Mouse (Mus musculus): ENCODE measurements around the gene Cdc25b. TPM values are rescaled to one million over a fixed set of nuclear protein-coding genes. Genes with fewer than 3 reads are reported as not detected.

Gene Cdc25b
- polyA plus RNA-seq, 1 experiment: 12.9 TPM

GRCm38 (mm10) chr2:131141336-131141986 is 45.3 kb upstream of the Cdc25b start:
- TF ChIP-seq POLR2A (IDR thresholded peaks at IDR 0.05; ENCODE audit: low read depth, low read length) (no peak), CTCF (conservative IDR thresholded peaks at IDR 0.05; ENCODE audit: insufficient read depth, insufficient read length, low read depth, low read length) (no peak)

GRCm38 (mm10) chr2:131142592-131142991 is 44.2 kb upstream of the Cdc25b start:
- 0 out of 2 replicates have a peak, but pooled peaks cover 2% of the 10 kb centered on the region for H3K4me1 ChIP-seq (ENCODE audit: control insufficient read depth, insufficient read depth, low read length)
- H3K4me3 ChIP-seq (ENCODE audit: insufficient read depth, low read depth, low read length): no peak overlapping the region
- no peaks in the 10 kb centered on the region for H3K27me3 ChIP-seq (replicated peaks; ENCODE audit: control insufficient read depth, insufficient read depth, low read length)
- DNase-seq: peak; percentile 79
- TF ChIP-seq POLR2A (IDR thresholded peaks at IDR 0.05; ENCODE audit: low read depth, low read length) (no peak), CTCF (conservative IDR thresholded peaks at IDR 0.05; ENCODE audit: insufficient read depth, insufficient read length, low read depth, low read length) (peak; percentile 75)
- WGBS: 36% methylated on average over 18 of the region's 18 CpGs
- no peak overlapping the region for H3K27ac ChIP-seq (ENCODE audit: insufficient read depth, low read depth, low read length)
- H3K36me3 ChIP-seq (ENCODE audit: control insufficient read depth, insufficient read depth, low read length): no peaks in the 10 kb centered on the region

More at GRCm38 (mm10) chr2:131141336-131141986, 45.3 kb upstream of the Cdc25b start:
- 82% methylated on average over 8 of the region's 8 CpGs for WGBS
- Histone ChIP-seq H3K36me3 (ENCODE audit: control insufficient read depth, insufficient read depth, low read length) (no peaks in the 10 kb centered on the region), H3K4me3 (ENCODE audit: insufficient read depth, low read depth, low read length) (no peak overlapping the region), H3K27ac (ENCODE audit: insufficient read depth, low read depth, low read length) (no peak overlapping the region), H3K27me3 (replicated peaks; ENCODE audit: control insufficient read depth, insufficient read depth, low read length) (no peaks in the 10 kb centered on the region), H3K4me1 (ENCODE audit: control insufficient read depth, insufficient read depth, low read length) (0 out of 2 replicates have a peak, but pooled peaks cover 2% of the 10 kb centered on the region)
- DNase-seq: no peak

- TF ChIP-seq POLR2A (IDR thresholded peaks at IDR 0.05; ENCODE audit: low read depth, low read length) (no peak), CTCF (conservative IDR thresholded peaks at IDR 0.05; ENCODE audit: insufficient read depth, insufficient read length, low read depth, low read length) (no peak)
- H3K27me3 ChIP-seq (replicated peaks; ENCODE audit: control insufficient read depth, insufficient read depth, low read length): no peaks in the 10 kb centered on the region
- no peaks in the 10 kb centered on the region for H3K36me3 ChIP-seq (ENCODE audit: control insufficient read depth, insufficient read depth, low read length)
- H3K4me3 ChIP-seq (ENCODE audit: insufficient read depth, low read depth, low read length): no peak overlapping the region
- WGBS: 81% methylated on average over 22 of the region's 22 CpGs
- DNase-seq: no peak
- 0 out of 2 replicates have a peak, but pooled peaks cover 2% of the 10 kb centered on the region for H3K4me1 ChIP-seq (ENCODE audit: control insufficient read depth, insufficient read depth, low read length)
- H3K27ac ChIP-seq (ENCODE audit: insufficient read depth, low read depth, low read length): no peak overlapping the region
These were observed 43.6 kb upstream of the Cdc25b start for GRCm38 (mm10) chr2:131143007-131143780.

GRCm38 (mm10) chr2:131145121-131145520 is 41.6 kb upstream of the Cdc25b start:
- H3K36me3 ChIP-seq (ENCODE audit: control insufficient read depth, insufficient read depth, low read length): no peaks in the 10 kb centered on the region
- H3K4me3 ChIP-seq (ENCODE audit: insufficient read depth, low read depth, low read length): no peak overlapping the region
- TF ChIP-seq POLR2A (IDR thresholded peaks at IDR 0.05; ENCODE audit: low read depth, low read length): no peak
- no peak for TF ChIP-seq CTCF (conservative IDR thresholded peaks at IDR 0.05; ENCODE audit: insufficient read depth, insufficient read length, low read depth, low read length)
- no peaks in the 10 kb centered on the region for H3K27me3 ChIP-seq (replicated peaks; ENCODE audit: control insufficient read depth, insufficient read depth, low read length)
- H3K27ac ChIP-seq (ENCODE audit: insufficient read depth, low read depth, low read length): no peak overlapping the region
- WGBS: 77% methylated on average over 13 of the region's 13 CpGs
- H3K4me1 ChIP-seq (ENCODE audit: control insufficient read depth, insufficient read depth, low read length): no peaks in the 10 kb centered on the region; the same call in 1 of the 2 replicates
- no peak for DNase-seq

GRCm38 (mm10) chr2:131145536-131145935 is 41.2 kb upstream of the Cdc25b start:
- no peak overlapping the region for H3K4me3 ChIP-seq (ENCODE audit: insufficient read depth, low read depth, low read length)
- no peak for TF ChIP-seq CTCF (conservative IDR thresholded peaks at IDR 0.05; ENCODE audit: insufficient read depth, insufficient read length, low read depth, low read length)
- no peak for TF ChIP-seq POLR2A (IDR thresholded peaks at IDR 0.05; ENCODE audit: low read depth, low read length)
- DNase-seq: no peak
- no peaks in the 10 kb centered on the region for H3K36me3 ChIP-seq (ENCODE audit: control insufficient read depth, insufficient read depth, low read length)
- H3K27ac ChIP-seq (ENCODE audit: insufficient read depth, low read depth, low read length): no peak overlapping the region
- WGBS: 88% methylated on average over 2 of the region's 2 CpGs
- no peaks in the 10 kb centered on the region for H3K27me3 ChIP-seq (replicated peaks; ENCODE audit: control insufficient read depth, insufficient read depth, low read length)
- no peaks in the 10 kb centered on the region; the same call in 1 of the 2 replicates for H3K4me1 ChIP-seq (ENCODE audit: control insufficient read depth, insufficient read depth, low read length)

- no peak for TF ChIP-seq CTCF (conservative IDR thresholded peaks at IDR 0.05; ENCODE audit: insufficient read depth, insufficient read length, low read depth, low read length)
- TF ChIP-seq POLR2A (IDR thresholded peaks at IDR 0.05; ENCODE audit: low read depth, low read length): no peak
- WGBS: 83% methylated on average over 21 of the region's 21 CpGs
- no peak for DNase-seq
These were observed 40.3 kb upstream of the Cdc25b start for GRCm38 (mm10) chr2:131146193-131147042.

More at GRCm38 (mm10) chr2:131146193-131147042, 40.3 kb upstream of the Cdc25b start:
- H3K36me3 ChIP-seq (ENCODE audit: control insufficient read depth, insufficient read depth, low read length): no peaks in the 10 kb centered on the region
- H3K4me1 ChIP-seq (ENCODE audit: control insufficient read depth, insufficient read depth, low read length): no peaks in the 10 kb centered on the region; the same call in 1 of the 2 replicates
- H3K4me3 ChIP-seq (ENCODE audit: insufficient read depth, low read depth, low read length): no peak overlapping the region
- no peak overlapping the region for H3K27ac ChIP-seq (ENCODE audit: insufficient read depth, low read depth, low read length)
- no peaks in the 10 kb centered on the region for H3K27me3 ChIP-seq (replicated peaks; ENCODE audit: control insufficient read depth, insufficient read depth, low read length)

Measured in kidney, adult 2 months (tissue).